Mouse (Mus musculus): Measurements from ENCODE around the gene Rab14.

Rab14 gene

GRCm38 (mm10) chr2:35206761-35207160, 5.8 kb upstream of the Rab14 start:
- in situ Hi-C loops (cut with MboI; ENCODE audit: unreplicated experiment in 2 of 2), result loop anchor here (25.0 kb wide), 1 partner anchor 156 kb away; the partner anchor contains the start of gene 4930568D16Rik (in 2 of the 2)

GRCm38 (mm10) chr2:35203729-35204128, 2.8 kb upstream of the Rab14 start:
- in situ Hi-C loops (cut with MboI; ENCODE audit: unreplicated experiment in 2 of 2), result loop anchor here (25.0 kb wide), 1 partner anchor 159 kb away; the partner anchor contains the start of gene 4930568D16Rik (in 2 of the 2)

- in situ Hi-C loops (cut with MboI; ENCODE audit: unreplicated experiment in 2 of 2), result loop anchor here (25.0 kb wide), 1 partner anchor 162 kb away; the partner anchor contains the start of gene 4930568D16Rik (in 2 of the 2)
Observed at GRCm38 (mm10) chr2:35199971-35200897, 686 bp downstream of the Rab14 start.

- in situ Hi-C loops (cut with MboI; ENCODE audit: unreplicated experiment in 2 of 2), result no loop called here
Observed at GRCm38 (mm10) chr2:35199541-35199940, 1.4 kb downstream of the Rab14 start.

- in situ Hi-C loops (cut with MboI; ENCODE audit: unreplicated experiment in 2 of 2), result no loop called here
Observed at GRCm38 (mm10) chr2:35195626-35196544, 5.0 kb downstream of the Rab14 start.

GRCm38 (mm10) chr2:35193976-35194375, 6.9 kb downstream of the Rab14 start:
- in situ Hi-C loops (cut with MboI; ENCODE audit: unreplicated experiment in 2 of 2), result no loop called here

- in situ Hi-C loops (cut with MboI; ENCODE audit: unreplicated experiment in 2 of 2), result no loop called here
Observed at GRCm38 (mm10) chr2:35188929-35189328, 12.0 kb downstream of the Rab14 start.

GRCm38 (mm10) chr2:35183115-35183673, 17.7 kb downstream of the Rab14 start:
- in situ Hi-C loops (cut with MboI; ENCODE audit: unreplicated experiment in 2 of 2), result no loop called here

GRCm38 (mm10) chr2:35178153-35178552, 22.8 kb downstream of the Rab14 start:
- in situ Hi-C loops (cut with MboI; ENCODE audit: unreplicated experiment in 2 of 2), result no loop called here

- in situ Hi-C loops (cut with MboI; ENCODE audit: unreplicated experiment in 2 of 2), result no loop called here
Observed at GRCm38 (mm10) chr2:35175281-35176065, 25.4 kb downstream of the Rab14 start.

GRCm38 (mm10) chr2:35174100-35174499, 26.8 kb downstream of the Rab14 start:
- in situ Hi-C loops (cut with MboI; ENCODE audit: unreplicated experiment in 2 of 2), result no loop called here

GRCm38 (mm10) chr2:35173666-35174065, 27.3 kb downstream of the Rab14 start:
- in situ Hi-C loops (cut with MboI; ENCODE audit: unreplicated experiment in 2 of 2), result no loop called here

GRCm38 (mm10) chr2:35172246-35172645, 28.7 kb downstream of the Rab14 start:
- in situ Hi-C loops (cut with MboI; ENCODE audit: unreplicated experiment in 2 of 2), result no loop called here

GRCm38 (mm10) chr2:35171341-35171861, 29.5 kb downstream of the Rab14 start:
- in situ Hi-C loops (cut with MboI; ENCODE audit: unreplicated experiment in 2 of 2), result no loop called here

GRCm38 (mm10) chr2:35169452-35169851, 31.5 kb downstream of the Rab14 start:
- in situ Hi-C loops (cut with MboI; ENCODE audit: unreplicated experiment in 2 of 2), result no loop called here

- in situ Hi-C loops (cut with MboI; ENCODE audit: unreplicated experiment in 2 of 2), result no loop called here
Observed at GRCm38 (mm10) chr2:35166816-35167215, 34.1 kb downstream of the Rab14 start.

GRCm38 (mm10) chr2:35165416-35165815, 35.5 kb downstream of the Rab14 start:
- in situ Hi-C loops (cut with MboI; ENCODE audit: unreplicated experiment in 2 of 2), result no loop called here

- in situ Hi-C loops (cut with MboI; ENCODE audit: unreplicated experiment in 2 of 2), result no loop called here
Observed at GRCm38 (mm10) chr2:35163396-35163795, 37.5 kb downstream of the Rab14 start.

- in situ Hi-C loops (cut with MboI; ENCODE audit: unreplicated experiment in 2 of 2), result no loop called here
Observed at GRCm38 (mm10) chr2:35161846-35162488, 39.0 kb downstream of the Rab14 start.

Data from v-Abl transformed pro-B cells (cell line).